Mouse (Mus musculus): ENCODE results near the gene Brwd1. TPM values are rescaled to one million over a fixed set of nuclear protein-coding genes. Genes with fewer than 3 reads are reported as not detected.

Brwd1 gene
- polyA plus RNA-seq, 1 experiment from 2014 or later, result 240 TPM

GRCm38 (mm10) chr16:96087001-96087400 is 4.7 kb upstream of the Brwd1 start:
- no peak for DNase-seq (ENCODE audit: low spot score)
- H3K4me1 ChIP-seq (replicated peaks; ENCODE audit: control insufficient read depth, insufficient read depth, low read length), result no peaks in the 10 kb centered on the region
- no peaks in the 10 kb centered on the region for H3K27me3 ChIP-seq (ENCODE audit: control insufficient read depth, insufficient read depth, low read length)
- 76% methylated on average over 12 of the region's 12 CpGs for WGBS
- ATAC-seq (ENCODE audit: low FRiP score), result no peak
- no peak overlapping the region for H3K4me2 ChIP-seq (replicated peaks; ENCODE audit: low read depth, low read length)
- no peak overlapping the region for H3K9ac ChIP-seq (ENCODE audit: low read depth, low read length)
- no peak overlapping the region for H3K4me3 ChIP-seq (ENCODE audit: low read depth, low read length)
- H3K9me3 ChIP-seq (ENCODE audit: control insufficient read depth, low read length), result no peaks in the 10 kb centered on the region
- H3K27ac ChIP-seq (ENCODE audit: low read depth, low read length), result no peak overlapping the region
- H3K36me3 ChIP-seq (ENCODE audit: control insufficient read depth, insufficient read depth, low read length), result no peaks in the 10 kb centered on the region

GRCm38 (mm10) chr16:96085597-96085996 is 3.3 kb upstream of the Brwd1 start:
- no peak overlapping the region for H3K4me3 ChIP-seq (ENCODE audit: low read depth, low read length)
- DNase-seq (ENCODE audit: low spot score), result no peak
- no peaks in the 10 kb centered on the region for H3K27me3 ChIP-seq (ENCODE audit: control insufficient read depth, insufficient read depth, low read length)
- H3K36me3 ChIP-seq (ENCODE audit: control insufficient read depth, insufficient read depth, low read length), result no peaks in the 10 kb centered on the region
- 0 out of 2 replicates have a peak, but pooled peaks cover 1% of the 10 kb centered on the region for H3K4me1 ChIP-seq (replicated peaks; ENCODE audit: control insufficient read depth, insufficient read depth, low read length)
- H3K27ac ChIP-seq (ENCODE audit: low read depth, low read length), result no peak overlapping the region
- no peak for ATAC-seq (ENCODE audit: low FRiP score)
- no peaks in the 10 kb centered on the region for H3K9me3 ChIP-seq (ENCODE audit: control insufficient read depth, low read length)
- no peak overlapping the region for H3K9ac ChIP-seq (ENCODE audit: low read depth, low read length)
- H3K4me2 ChIP-seq (replicated peaks; ENCODE audit: low read depth, low read length), result no peak overlapping the region

DNA sequence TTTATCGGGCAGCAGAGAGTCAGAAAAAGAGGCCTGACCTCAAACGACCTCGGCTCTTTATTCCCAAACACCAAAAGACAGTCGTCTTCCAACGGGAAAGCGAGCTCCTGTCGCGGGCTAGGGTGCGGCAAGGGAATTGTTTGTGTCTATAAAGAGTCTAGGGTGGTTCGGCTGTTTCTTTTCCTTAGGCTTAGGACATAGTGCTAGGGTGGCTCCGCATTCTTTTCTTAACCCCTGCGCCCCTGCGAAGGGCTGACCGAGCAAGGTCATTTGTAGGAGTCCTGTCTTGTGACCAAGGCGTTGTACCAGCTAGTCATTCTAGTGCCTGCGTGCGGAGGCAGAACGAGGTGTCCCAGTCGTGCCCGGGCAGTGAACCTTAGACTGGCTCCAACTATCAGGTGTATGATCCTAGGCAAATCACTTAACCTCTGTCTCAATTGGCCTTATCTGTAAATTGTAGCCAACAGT is 887 bp upstream of the Brwd1 start:
- ATAC-seq (ENCODE audit: low FRiP score), result peak; percentile 7
- H3K4me1 ChIP-seq (replicated peaks; ENCODE audit: control insufficient read depth, insufficient read depth, low read length), result 0 out of 2 replicates have a peak, but pooled peaks cover 3% of the 10 kb centered on the region
- no peaks in the 10 kb centered on the region for H3K27me3 ChIP-seq (ENCODE audit: control insufficient read depth, insufficient read depth, low read length)
- H3K4me2 ChIP-seq (replicated peaks; ENCODE audit: low read depth, low read length), result peak overlapping the region; percentile 86
- peak overlapping the region; percentile 93 for H3K9ac ChIP-seq (ENCODE audit: low read depth, low read length)
- WGBS, result 3% methylated on average over 20 of the region's 20 CpGs
- no peaks in the 10 kb centered on the region for H3K36me3 ChIP-seq (ENCODE audit: control insufficient read depth, insufficient read depth, low read length)
- peak overlapping the region; percentile 100 for H3K4me3 ChIP-seq (ENCODE audit: low read depth, low read length)
- no peak for DNase-seq (ENCODE audit: low spot score)
- H3K27ac ChIP-seq (ENCODE audit: low read depth, low read length), result peak overlapping the region; percentile 90; the same call in 1 of the 2 replicates
- H3K9me3 ChIP-seq (ENCODE audit: control insufficient read depth, low read length), result no peaks in the 10 kb centered on the region

DNA sequence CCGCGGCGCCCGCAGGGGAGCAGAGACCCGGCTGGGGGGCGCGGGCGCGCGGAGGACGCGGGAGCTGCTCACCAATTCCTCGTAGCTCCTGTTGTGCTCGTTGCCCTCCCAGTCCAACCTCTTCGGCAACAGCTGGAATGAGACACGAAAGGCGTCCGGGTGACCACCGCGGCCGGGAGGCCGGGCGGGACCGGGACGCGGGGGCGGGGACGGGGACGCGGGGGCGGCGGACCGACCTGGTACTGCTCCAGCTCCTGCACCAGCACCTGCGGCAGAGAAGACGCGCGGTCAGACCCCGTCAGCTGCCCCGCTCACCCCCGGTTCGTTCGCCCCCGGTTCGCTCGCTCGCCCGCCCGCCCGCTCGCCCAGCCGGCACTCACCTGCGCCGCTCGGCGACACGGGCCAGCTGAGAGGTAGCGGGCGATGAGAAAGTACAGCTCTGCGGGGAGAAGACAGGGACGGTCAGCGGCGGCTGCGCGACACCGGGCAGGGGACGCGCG is 534 bp downstream of the Brwd1 start:
- H3K27me3 ChIP-seq (ENCODE audit: control insufficient read depth, insufficient read depth, low read length), result no peaks in the 10 kb centered on the region
- peak overlapping the region; percentile 100 for H3K4me3 ChIP-seq (ENCODE audit: low read depth, low read length)
- DNase-seq (ENCODE audit: low spot score) (no peak), ATAC-seq (ENCODE audit: low FRiP score) (peak; percentile 50)
- H3K4me2 ChIP-seq (replicated peaks; ENCODE audit: low read depth, low read length), result peak overlapping the region; percentile 86
- H3K27ac ChIP-seq (ENCODE audit: low read depth, low read length), result peak overlapping the region; percentile 90
- no peaks in the 10 kb centered on the region for H3K36me3 ChIP-seq (ENCODE audit: control insufficient read depth, insufficient read depth, low read length)
- under 1% methylated on average over 25 of the region's 68 CpGs for WGBS
- H3K4me1 ChIP-seq (replicated peaks; ENCODE audit: control insufficient read depth, insufficient read depth, low read length), result 0 out of 2 replicates have a peak, but pooled peaks cover 3% of the 10 kb centered on the region
- H3K9me3 ChIP-seq (ENCODE audit: control insufficient read depth, low read length), result no peaks in the 10 kb centered on the region
- peak overlapping the region; percentile 93 for H3K9ac ChIP-seq (ENCODE audit: low read depth, low read length)

GRCm38 (mm10) chr16:96081331-96081730 is 995 bp downstream of the Brwd1 start:
- DNase-seq (ENCODE audit: low spot score) (peak; percentile 93), ATAC-seq (ENCODE audit: low FRiP score) (peak; percentile 85)
- Histone ChIP-seq H3K9ac (ENCODE audit: low read depth, low read length) (peak overlapping the region; percentile 93), H3K4me2 (replicated peaks; ENCODE audit: low read depth, low read length) (peak overlapping the region; percentile 86), H3K36me3 (ENCODE audit: control insufficient read depth, insufficient read depth, low read length) (no peaks in the 10 kb centered on the region), H3K27ac (ENCODE audit: low read depth, low read length) (peak overlapping the region; percentile 90), H3K4me1 (replicated peaks; ENCODE audit: control insufficient read depth, insufficient read depth, low read length) (0 out of 2 replicates have a peak, but pooled peaks cover 3% of the 10 kb centered on the region), H3K27me3 (ENCODE audit: control insufficient read depth, insufficient read depth, low read length) (no peaks in the 10 kb centered on the region), H3K9me3 (ENCODE audit: control insufficient read depth, low read length) (no peaks in the 10 kb centered on the region), H3K4me3 (ENCODE audit: low read depth, low read length) (peak overlapping the region; percentile 100)
- 3% methylated on average over 16 of the region's 28 CpGs for WGBS

GRCm38 (mm10) chr16:96080524-96080923 is 1.8 kb downstream of the Brwd1 start:
- ATAC-seq (ENCODE audit: low FRiP score), result no peak
- H3K9me3 ChIP-seq (ENCODE audit: control insufficient read depth, low read length), result no peaks in the 10 kb centered on the region
- H3K4me1 ChIP-seq (replicated peaks; ENCODE audit: control insufficient read depth, insufficient read depth, low read length), result 0 out of 2 replicates have a peak, but pooled peaks cover 3% of the 10 kb centered on the region
- no peak overlapping the region for H3K4me2 ChIP-seq (replicated peaks; ENCODE audit: low read depth, low read length)
- no peaks in the 10 kb centered on the region for H3K36me3 ChIP-seq (ENCODE audit: control insufficient read depth, insufficient read depth, low read length)
- 89% methylated on average over 7 of the region's 7 CpGs for WGBS
- no peak overlapping the region for H3K27ac ChIP-seq (ENCODE audit: low read depth, low read length)
- DNase-seq (ENCODE audit: low spot score), result no peak
- no peak overlapping the region for H3K4me3 ChIP-seq (ENCODE audit: low read depth, low read length)
- H3K9ac ChIP-seq (ENCODE audit: low read depth, low read length), result no peak overlapping the region
- H3K27me3 ChIP-seq (ENCODE audit: control insufficient read depth, insufficient read depth, low read length), result no peaks in the 10 kb centered on the region

DNA sequence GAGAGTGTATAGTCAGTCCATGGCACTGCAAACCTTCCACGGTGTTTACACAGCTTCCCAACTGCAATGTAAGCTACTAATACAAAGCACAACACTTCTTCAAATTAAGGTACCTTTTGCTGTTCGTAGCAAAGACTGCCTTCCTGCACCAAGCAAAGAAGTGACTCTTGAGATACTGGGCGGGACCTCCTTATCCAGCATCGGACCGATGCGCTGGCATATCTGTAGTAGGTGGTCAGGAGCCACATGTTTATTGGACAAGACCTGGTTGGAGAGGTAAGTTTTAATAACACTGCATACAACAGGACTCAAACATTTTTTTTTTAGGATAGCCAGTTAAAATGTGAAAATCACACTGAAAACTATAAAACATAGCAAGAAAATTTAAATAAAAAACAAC is 14.0 kb downstream of the Brwd1 start:
- Histone ChIP-seq H3K9ac (ENCODE audit: low read depth, low read length) (no peak overlapping the region), H3K4me3 (ENCODE audit: low read depth, low read length) (no peak overlapping the region), H3K27ac (ENCODE audit: low read depth, low read length) (no peak overlapping the region), H3K27me3 (ENCODE audit: control insufficient read depth, insufficient read depth, low read length) (no peaks in the 10 kb centered on the region), H3K4me2 (replicated peaks; ENCODE audit: low read depth, low read length) (no peak overlapping the region), H3K4me1 (replicated peaks; ENCODE audit: control insufficient read depth, insufficient read depth, low read length) (no peaks in the 10 kb centered on the region), H3K9me3 (ENCODE audit: control insufficient read depth, low read length) (no peaks in the 10 kb centered on the region), H3K36me3 (ENCODE audit: control insufficient read depth, insufficient read depth, low read length) (peaks cover 14% of the 10 kb centered on the region)
- DNase-seq (ENCODE audit: low spot score) (no peak), ATAC-seq (ENCODE audit: low FRiP score) (no peak)
- 97% methylated on average over 6 of the region's 6 CpGs for WGBS

- Histone ChIP-seq H3K9me3 (ENCODE audit: control insufficient read depth, low read length) (no peaks in the 10 kb centered on the region), H3K27me3 (ENCODE audit: control insufficient read depth, insufficient read depth, low read length) (no peaks in the 10 kb centered on the region), H3K4me1 (replicated peaks; ENCODE audit: control insufficient read depth, insufficient read depth, low read length) (no peaks in the 10 kb centered on the region), H3K4me3 (ENCODE audit: low read depth, low read length) (no peak overlapping the region), H3K36me3 (ENCODE audit: control insufficient read depth, insufficient read depth, low read length) (peaks cover 17% of the 10 kb centered on the region), H3K4me2 (replicated peaks; ENCODE audit: low read depth, low read length) (no peak overlapping the region), H3K9ac (ENCODE audit: low read depth, low read length) (no peak overlapping the region), H3K27ac (ENCODE audit: low read depth, low read length) (no peak overlapping the region)
- DNase-seq (ENCODE audit: low spot score) (no peak), ATAC-seq (ENCODE audit: low FRiP score) (no peak)
- WGBS, result 92% methylated on average over 12 of the region's 12 CpGs
Observed at GRCm38 (mm10) chr16:96066174-96066573, 16.2 kb downstream of the Brwd1 start.

DNA sequence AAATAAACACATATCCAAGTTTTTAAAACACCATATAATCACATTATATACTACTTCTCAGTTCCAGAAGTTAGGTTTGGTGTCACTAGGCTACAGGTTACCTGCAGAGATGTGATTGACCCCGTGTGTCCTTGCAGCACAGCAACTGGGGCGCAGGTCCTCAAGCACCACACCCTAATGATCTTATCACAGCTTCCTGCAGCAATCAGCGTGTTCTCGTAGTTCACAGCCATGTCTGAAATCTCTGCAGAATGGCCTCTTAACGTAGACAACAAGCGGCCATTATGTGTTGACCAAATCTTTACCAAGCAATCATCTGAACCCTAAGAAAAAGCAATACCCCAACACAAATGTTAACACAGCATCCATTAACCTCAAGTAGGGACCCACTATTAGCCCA is 17.7 kb downstream of the Brwd1 start:
- 98% methylated on average over 6 of the region's 6 CpGs for WGBS
- DNase-seq (ENCODE audit: low spot score), result no peak
- no peaks in the 10 kb centered on the region for H3K9me3 ChIP-seq (ENCODE audit: control insufficient read depth, low read length)
- H3K27me3 ChIP-seq (ENCODE audit: control insufficient read depth, insufficient read depth, low read length), result no peaks in the 10 kb centered on the region
- H3K4me1 ChIP-seq (replicated peaks; ENCODE audit: control insufficient read depth, insufficient read depth, low read length), result no peaks in the 10 kb centered on the region
- H3K4me3 ChIP-seq (ENCODE audit: low read depth, low read length), result no peak overlapping the region
- H3K27ac ChIP-seq (ENCODE audit: low read depth, low read length), result no peak overlapping the region
- H3K9ac ChIP-seq (ENCODE audit: low read depth, low read length), result no peak overlapping the region
- peaks cover 15% of the 10 kb centered on the region for H3K36me3 ChIP-seq (ENCODE audit: control insufficient read depth, insufficient read depth, low read length)
- ATAC-seq (ENCODE audit: low FRiP score), result no peak
- H3K4me2 ChIP-seq (replicated peaks; ENCODE audit: low read depth, low read length), result no peak overlapping the region

Measured in hindbrain, embryonic 11.5 days (tissue).